Mouse (Mus musculus): Measurements from ENCODE around the gene Havcr2. TPM values are rescaled to one million over a fixed set of nuclear protein-coding genes. Genes with fewer than 3 reads are reported as not detected.
"Not testable (repeated sequence)": the region's sequence is repeated elsewhere in the genome, so short reads cannot be mapped to it uniquely, and the experiment has no call there.

The Havcr2 gene
- polyA plus RNA-seq, 1 experiment from 2014 or later, result 0.21 TPM

GRCm38 (mm10) chr11:46474220-46474619 is 19.5 kb downstream of the Havcr2 start:
- no peak overlapping the region for H3K4me3 ChIP-seq (ENCODE audit: low read depth, low read length)
- H3K36me3 ChIP-seq (ENCODE audit: control insufficient read depth, insufficient read depth), result no peaks in the 10 kb centered on the region
- TF ChIP-seq CTCF (IDR thresholded peaks at IDR 0.05; ENCODE audit: low read depth), result no peak
- H3K9ac ChIP-seq (ENCODE audit: low read depth, low read length), result no peak overlapping the region
- 89% methylated on average over 4 of the region's 4 CpGs for WGBS
- no peak for ATAC-seq
- H3K27me3 ChIP-seq (replicated peaks; ENCODE audit: control insufficient read depth, insufficient read depth, low read length), result no peaks in the 10 kb centered on the region
- no peaks in the 10 kb centered on the region for H3K4me1 ChIP-seq (replicated peaks; ENCODE audit: control insufficient read depth, insufficient read depth, low read length)
- no peaks in the 10 kb centered on the region for H3K9me3 ChIP-seq (ENCODE audit: control insufficient read depth)
- no peak overlapping the region for H3K27ac ChIP-seq (ENCODE audit: low read depth, low read length)
- H3K4me2 ChIP-seq (replicated peaks; ENCODE audit: low read depth), result no peak overlapping the region

- Histone ChIP-seq H3K27me3 (replicated peaks; ENCODE audit: control insufficient read depth, insufficient read depth, low read length) (no peaks in the 10 kb centered on the region), H3K27ac (ENCODE audit: low read depth, low read length) (no peak overlapping the region), H3K9me3 (ENCODE audit: control insufficient read depth) (no peaks in the 10 kb centered on the region), H3K36me3 (ENCODE audit: control insufficient read depth, insufficient read depth) (no peaks in the 10 kb centered on the region), H3K4me1 (replicated peaks; ENCODE audit: control insufficient read depth, insufficient read depth, low read length) (no peaks in the 10 kb centered on the region), H3K9ac (ENCODE audit: low read depth, low read length) (no peak overlapping the region), H3K4me2 (replicated peaks; ENCODE audit: low read depth) (no peak overlapping the region), H3K4me3 (ENCODE audit: low read depth, low read length) (no peak overlapping the region)
- TF ChIP-seq CTCF (IDR thresholded peaks at IDR 0.05; ENCODE audit: low read depth), result no peak
- ATAC-seq, result no peak
- 84% methylated on average over 9 of the region's 9 CpGs for WGBS
These were observed 24.6 kb downstream of the Havcr2 start for GRCm38 (mm10) chr11:46479311-46479710.

- Histone ChIP-seq H3K9me3 (ENCODE audit: control insufficient read depth) (no peaks in the 10 kb centered on the region), H3K4me2 (replicated peaks; ENCODE audit: low read depth) (no peak overlapping the region), H3K27me3 (replicated peaks; ENCODE audit: control insufficient read depth, insufficient read depth, low read length) (no peaks in the 10 kb centered on the region), H3K36me3 (ENCODE audit: control insufficient read depth, insufficient read depth) (no peaks in the 10 kb centered on the region), H3K9ac (ENCODE audit: low read depth, low read length) (no peak overlapping the region), H3K4me1 (replicated peaks; ENCODE audit: control insufficient read depth, insufficient read depth, low read length) (no peaks in the 10 kb centered on the region), H3K4me3 (ENCODE audit: low read depth, low read length) (no peak overlapping the region), H3K27ac (ENCODE audit: low read depth, low read length) (no peak overlapping the region)
- no peak for ATAC-seq
- no peak for TF ChIP-seq CTCF (IDR thresholded peaks at IDR 0.05; ENCODE audit: low read depth)
- 76% methylated on average over 7 of the region's 7 CpGs for WGBS
These were observed 25.8 kb downstream of the Havcr2 start for GRCm38 (mm10) chr11:46480517-46480916.

GRCm38 (mm10) chr11:46488231-46488630 is 33.5 kb downstream of the Havcr2 start:
- WGBS, result 29% methylated on average over 1 of the region's 1 CpGs
- H3K27ac ChIP-seq (ENCODE audit: low read depth, low read length), result no peak overlapping the region

GRCm38 (mm10) chr11:46488650-46489049 is 33.9 kb downstream of the Havcr2 start:
- no peaks in the 10 kb centered on the region for H3K27me3 ChIP-seq (replicated peaks; ENCODE audit: control insufficient read depth, insufficient read depth, low read length)
- H3K9ac ChIP-seq (ENCODE audit: low read depth, low read length), result no peak overlapping the region
- H3K9me3 ChIP-seq (ENCODE audit: control insufficient read depth), result no peaks in the 10 kb centered on the region
- H3K4me2 ChIP-seq (replicated peaks; ENCODE audit: low read depth), result no peak overlapping the region
- H3K4me3 ChIP-seq (ENCODE audit: low read depth, low read length), result no peak overlapping the region
- H3K4me1 ChIP-seq (replicated peaks; ENCODE audit: control insufficient read depth, insufficient read depth, low read length), result no peaks in the 10 kb centered on the region
- H3K27ac ChIP-seq (ENCODE audit: low read depth, low read length), result no peak overlapping the region
- WGBS, result 83% methylated on average over 2 of the region's 2 CpGs
- TF ChIP-seq CTCF (IDR thresholded peaks at IDR 0.05; ENCODE audit: low read depth), result no peak
- no peak for ATAC-seq
- no peaks in the 10 kb centered on the region for H3K36me3 ChIP-seq (ENCODE audit: control insufficient read depth, insufficient read depth)

More at GRCm38 (mm10) chr11:46488231-46488630, 33.5 kb downstream of the Havcr2 start:
- no peaks in the 10 kb centered on the region for H3K9me3 ChIP-seq (ENCODE audit: control insufficient read depth)
- no peak overlapping the region for H3K4me2 ChIP-seq (replicated peaks; ENCODE audit: low read depth)
- H3K36me3 ChIP-seq (ENCODE audit: control insufficient read depth, insufficient read depth), result no peaks in the 10 kb centered on the region
- no peaks in the 10 kb centered on the region for H3K4me1 ChIP-seq (replicated peaks; ENCODE audit: control insufficient read depth, insufficient read depth, low read length)
- ATAC-seq, result no peak
- H3K4me3 ChIP-seq (ENCODE audit: low read depth, low read length), result no peak overlapping the region
- H3K27me3 ChIP-seq (replicated peaks; ENCODE audit: control insufficient read depth, insufficient read depth, low read length), result no peaks in the 10 kb centered on the region
- H3K9ac ChIP-seq (ENCODE audit: low read depth, low read length), result no peak overlapping the region
- peak; percentile 35; the same call in 1 of the 2 replicates for TF ChIP-seq CTCF (IDR thresholded peaks at IDR 0.05; ENCODE audit: low read depth)

- H3K9ac ChIP-seq (ENCODE audit: low read depth, low read length), result no peak overlapping the region
- no peak overlapping the region for H3K4me2 ChIP-seq (replicated peaks; ENCODE audit: low read depth)
- H3K4me1 ChIP-seq (replicated peaks; ENCODE audit: control insufficient read depth, insufficient read depth, low read length), result no peaks in the 10 kb centered on the region
- H3K27me3 ChIP-seq (replicated peaks; ENCODE audit: control insufficient read depth, insufficient read depth, low read length), result no peaks in the 10 kb centered on the region
- no peak overlapping the region for H3K4me3 ChIP-seq (ENCODE audit: low read depth, low read length)
- TF ChIP-seq CTCF (IDR thresholded peaks at IDR 0.05; ENCODE audit: low read depth), result no peak
- WGBS, result 63% methylated on average over 3 of the region's 3 CpGs
- no peaks in the 10 kb centered on the region for H3K36me3 ChIP-seq (ENCODE audit: control insufficient read depth, insufficient read depth)
- H3K27ac ChIP-seq (ENCODE audit: low read depth, low read length), result no peak overlapping the region
- no peaks in the 10 kb centered on the region for H3K9me3 ChIP-seq (ENCODE audit: control insufficient read depth)
- ATAC-seq, result no peak
These were observed 52.4 kb downstream of the Havcr2 start for GRCm38 (mm10) chr11:46507146-46507545.

GRCm38 (mm10) chr11:46509900-46510299 is 55.2 kb downstream of the Havcr2 start:
- no peak for ATAC-seq
- Histone ChIP-seq H3K4me3 (ENCODE audit: low read depth, low read length) (no peak overlapping the region), H3K27ac (ENCODE audit: low read depth, low read length) (no peak overlapping the region), H3K4me1 (replicated peaks; ENCODE audit: control insufficient read depth, insufficient read depth, low read length) (no peaks in the 10 kb centered on the region), H3K9ac (ENCODE audit: low read depth, low read length) (no peak overlapping the region), H3K36me3 (ENCODE audit: control insufficient read depth, insufficient read depth) (no peaks in the 10 kb centered on the region), H3K4me2 (replicated peaks; ENCODE audit: low read depth) (no peak overlapping the region), H3K9me3 (ENCODE audit: control insufficient read depth) (no peaks in the 10 kb centered on the region), H3K27me3 (replicated peaks; ENCODE audit: control insufficient read depth, insufficient read depth, low read length) (no peaks in the 10 kb centered on the region)
- TF ChIP-seq CTCF (IDR thresholded peaks at IDR 0.05; ENCODE audit: low read depth), result no peak
- 96% methylated on average over 5 of the region's 5 CpGs for WGBS

- ATAC-seq, result not testable (repeated sequence)
These were observed 66.6 kb downstream of the Havcr2 start for GRCm38 (mm10) chr11:46521341-46521740.

More at GRCm38 (mm10) chr11:46521341-46521740, 66.6 kb downstream of the Havcr2 start:
- not testable (repeated sequence) for H3K27me3 ChIP-seq (replicated peaks; ENCODE audit: control insufficient read depth, insufficient read depth, low read length); H3K4me1 ChIP-seq (replicated peaks; ENCODE audit: control insufficient read depth, insufficient read depth, low read length); H3K36me3 ChIP-seq (ENCODE audit: control insufficient read depth, insufficient read depth); H3K4me3 ChIP-seq (ENCODE audit: low read depth, low read length); H3K9ac ChIP-seq (ENCODE audit: low read depth, low read length); H3K27ac ChIP-seq (ENCODE audit: low read depth, low read length); H3K4me2 ChIP-seq (replicated peaks; ENCODE audit: low read depth); H3K9me3 ChIP-seq (ENCODE audit: control insufficient read depth)
- WGBS, result 83% methylated on average over 5 of the region's 5 CpGs
